Mouse (Mus musculus) brain, adult 2 months (tissue): ENCODE measurements at regions not wholly inside any gene's neighbourhood (a gene's known extent, or its start where the extent isn't known, plus 50 kb on each side); places are given as distances from the start of the nearest gene placed in this dataset.
A peak's percentile ranks its signal among the peaks of the same experiment; 100 is the strongest.
"Not testable (repeated sequence)": the region's sequence is repeated elsewhere in the genome, so short reads cannot be mapped to it uniquely, and the experiment has no call there.

ENCODE experiments used
- DNase-seq: peaks from one replicate; pipeline ENCODE4 v3.0.0; 2011; ENCODE audit warnings: low read depth, low spot score

GRCm38 (mm10) chr8:63829096-63829495 lies 123.0 kb downstream of the Sgo2b start:
- DNase-seq: no peak

- peak; percentile 1 for DNase-seq
Measured at GRCm38 (mm10) chr8:63828141-63828540, 123.9 kb downstream of the Sgo2b start.

- peak; percentile 2 for DNase-seq
Measured at GRCm38 (mm10) chr8:63784496-63784895, 167.6 kb downstream of the Sgo2b start.

GRCm38 (mm10) chr8:63760891-63761290 lies 191.2 kb downstream of the Sgo2b start:
- DNase-seq: no peak

- not testable (repeated sequence) for DNase-seq
Measured at GRCm38 (mm10) chr8:63759931-63760330, 192.1 kb downstream of the Sgo2b start.

- DNase-seq: no peak
Measured at GRCm38 (mm10) chr8:63755236-63755635, 196.8 kb downstream of the Sgo2b start.

- DNase-seq: no peak
Measured at GRCm38 (mm10) chr8:63754812-63755211, 197.2 kb downstream of the Sgo2b start.

- no peak for DNase-seq
Measured at GRCm38 (mm10) chr8:63753236-63753635, 198.8 kb downstream of the Sgo2b start.

- no peak for DNase-seq
Measured at GRCm38 (mm10) chr8:63734411-63734810, 217.6 kb downstream of the Sgo2b start.

- not testable (repeated sequence) for DNase-seq
Measured at GRCm38 (mm10) chr8:63730741-63731140, 221.3 kb downstream of the Sgo2b start.
